Mouse (Mus musculus): ENCODE measurements around the gene Fam171a2.

Gene Fam171a2

DNA sequence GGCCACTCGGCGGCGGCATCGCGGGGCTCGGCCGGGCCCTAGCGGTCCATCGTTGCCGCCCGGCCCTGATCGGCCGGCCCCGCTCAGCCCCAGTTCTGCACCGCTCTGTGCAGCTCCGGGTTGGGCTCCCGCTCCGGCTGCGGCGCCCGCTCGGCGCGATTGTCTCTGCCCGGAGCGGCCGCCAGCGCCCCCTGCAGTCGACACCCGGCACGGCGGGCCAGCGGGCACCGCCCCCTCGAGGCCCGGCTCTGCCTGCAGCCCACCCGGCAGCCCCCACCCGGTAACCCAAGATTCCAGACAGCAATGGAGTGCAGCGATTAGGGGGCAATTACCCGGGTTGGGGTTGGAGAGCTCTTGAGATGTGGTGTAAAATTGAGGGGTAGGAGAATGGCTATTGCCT, at the start of gene Fam171a2:
Fam171a2 (minus strand) TSS at position 186 of the 400 bp plus-strand sequence.
- peak in 1 of 2 experiments; percentile 68 for DNase-seq (ENCODE audit: low spot score in 2 of 2)

- DNase-seq (ENCODE audit: low spot score in 2 of 2), result no peak
These were observed 49.2 kb upstream of the Fam171a2 start for GRCm38 (mm10) chr11:102496732-102497131.

GRCm38 (mm10) chr11:102496206-102496605, 48.7 kb upstream of the Fam171a2 start:
- no peak for DNase-seq (ENCODE audit: low spot score in 2 of 2)

GRCm38 (mm10) chr11:102495742-102496141, 48.3 kb upstream of the Fam171a2 start:
- DNase-seq (ENCODE audit: low spot score in 2 of 2), result no peak

DNA sequence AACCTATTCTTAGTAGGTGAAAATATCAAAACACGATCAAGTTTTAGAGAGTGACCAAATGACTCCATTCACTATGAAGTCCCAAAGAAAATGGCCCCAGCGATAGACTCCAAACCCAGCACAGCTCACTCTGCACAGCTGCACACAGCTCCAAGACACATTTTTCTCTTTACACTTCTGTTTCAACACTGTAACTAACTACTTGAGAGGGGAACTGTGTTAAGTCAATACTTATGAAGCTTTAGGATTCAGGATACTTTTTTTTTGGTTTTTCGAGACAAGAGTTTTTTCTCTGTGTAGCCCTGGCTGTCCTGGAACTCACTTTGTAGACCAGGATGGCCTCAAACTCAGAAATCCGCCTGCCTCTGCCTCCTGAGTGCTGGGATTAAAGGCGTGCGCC, 47.6 kb upstream of the Fam171a2 start:
- no peak for DNase-seq (ENCODE audit: low spot score in 2 of 2)

DNA sequence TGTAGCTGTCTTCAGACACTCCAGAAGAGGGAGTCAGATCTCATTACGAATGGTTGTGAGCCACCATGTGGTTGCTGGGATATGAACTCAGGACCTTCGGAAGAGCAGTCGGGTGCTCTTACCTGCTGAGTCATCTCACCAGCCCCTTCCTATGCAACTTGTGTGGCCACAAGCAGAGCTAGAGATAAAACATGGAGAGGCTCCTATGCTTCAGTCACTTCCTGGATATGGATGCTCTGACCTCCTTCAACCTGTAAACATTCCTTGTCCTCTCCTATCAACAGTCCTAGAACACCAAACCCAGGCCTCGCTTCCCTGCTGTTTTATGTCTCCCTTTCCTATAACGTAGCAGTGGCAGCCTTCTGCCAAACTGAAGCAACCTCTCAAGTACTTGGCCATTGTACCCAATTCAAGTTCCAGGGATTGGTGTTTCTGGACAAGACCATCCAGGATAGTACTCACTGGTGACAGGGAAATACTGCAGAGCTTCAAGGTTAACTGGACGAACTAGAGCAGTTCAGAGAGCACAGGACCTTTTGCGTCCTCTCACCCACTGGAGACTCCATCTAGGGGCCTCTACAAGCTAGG, 46.7 kb upstream of the Fam171a2 start:
- DNase-seq (ENCODE audit: low spot score in 2 of 2), result no peak

DNA sequence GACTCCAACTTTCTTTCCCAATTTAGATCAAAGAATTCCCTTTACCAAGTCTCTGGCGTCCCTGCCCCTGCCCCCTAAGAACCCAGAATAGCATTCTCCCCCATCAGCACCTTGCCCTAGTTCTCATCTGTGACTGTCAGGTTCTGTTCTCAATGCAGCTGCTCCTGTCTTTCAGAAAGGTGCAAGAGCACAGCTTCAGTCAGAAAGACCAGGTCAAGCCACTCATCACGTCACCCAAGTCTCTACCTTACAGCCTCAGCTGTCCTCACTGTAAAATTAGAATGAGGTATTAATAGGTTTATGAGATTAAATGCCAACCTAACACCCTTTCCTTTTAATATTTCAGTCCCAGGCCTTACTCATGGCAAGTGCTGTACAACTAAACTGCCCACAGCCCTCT, 45.8 kb upstream of the Fam171a2 start:
- DNase-seq (ENCODE audit: low spot score in 2 of 2), result no peak

DNA sequence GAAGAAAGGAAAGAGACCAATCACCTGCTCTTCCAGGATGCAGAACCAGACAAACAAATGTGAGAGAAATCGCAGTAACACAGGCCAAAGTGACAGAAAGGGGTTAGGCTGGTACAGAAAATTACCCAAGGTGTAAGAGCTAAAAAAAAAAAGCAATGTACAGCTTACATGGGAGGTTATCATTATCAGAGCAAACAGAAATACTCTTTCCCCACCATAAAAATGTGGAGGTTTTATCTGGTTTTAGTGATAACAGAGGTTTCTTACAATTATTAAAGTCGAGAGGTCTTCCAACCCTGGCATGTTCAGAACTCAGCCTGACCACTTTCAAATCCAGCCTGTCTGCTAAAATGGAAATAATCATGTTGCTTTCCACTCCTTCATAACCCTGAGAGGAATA, 40.4 kb upstream of the Fam171a2 start:
- no peak for DNase-seq (ENCODE audit: low spot score in 2 of 2)

DNA sequence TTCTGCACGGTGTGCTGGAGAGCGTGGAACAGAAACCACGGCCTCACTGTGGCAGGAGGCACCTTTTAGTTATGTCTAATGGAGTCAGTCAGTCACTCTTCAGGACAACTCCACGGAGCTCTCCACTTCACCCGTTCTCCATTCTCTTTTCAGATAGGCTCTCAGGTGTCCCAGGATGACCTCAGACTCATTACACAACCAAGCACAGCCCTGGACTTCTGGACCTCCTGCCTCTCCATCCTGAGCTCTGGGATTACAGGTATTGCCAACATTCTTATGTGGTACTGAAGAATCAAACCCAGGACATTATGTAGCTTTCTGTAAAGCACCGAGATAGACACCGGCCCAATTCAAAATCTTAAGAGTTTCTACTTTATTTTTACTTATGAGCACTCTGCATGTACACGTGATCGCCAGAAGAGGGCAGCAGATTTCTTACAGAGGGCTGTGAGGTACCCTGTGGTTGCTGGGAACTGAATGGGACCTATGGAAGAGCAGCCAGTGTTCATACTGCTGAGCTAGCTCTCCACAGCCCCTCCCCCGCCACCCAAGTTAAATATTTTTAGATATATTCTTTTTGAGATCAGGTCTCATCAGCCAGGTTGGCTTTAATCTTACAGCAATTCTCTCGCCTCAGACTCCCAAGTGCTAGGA, 39.4 kb upstream of the Fam171a2 start:
- no peak for DNase-seq (ENCODE audit: low spot score in 2 of 2)

DNA sequence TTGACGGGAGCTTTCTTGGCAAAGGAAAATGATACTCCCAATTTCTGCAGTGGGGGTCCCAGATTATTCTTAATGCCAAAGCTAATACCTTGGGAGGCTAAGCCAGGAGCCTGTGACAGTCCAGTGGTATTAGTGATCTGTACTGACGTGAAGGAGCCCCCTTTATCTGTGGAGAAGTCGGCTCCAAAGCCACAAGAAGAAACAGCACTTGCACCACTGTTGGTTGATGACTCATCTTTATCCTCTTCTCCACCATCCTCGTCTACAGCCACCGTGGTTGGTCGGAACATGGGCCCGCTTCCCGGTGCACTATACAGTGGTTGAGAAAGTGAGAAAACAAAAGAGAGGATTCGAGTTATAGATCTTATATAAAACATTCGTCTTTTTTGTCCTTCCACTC, 34.3 kb upstream of the Fam171a2 start:
- DNase-seq (ENCODE audit: low spot score in 2 of 2), result no peak

- no peak for DNase-seq (ENCODE audit: low spot score in 2 of 2)
These were observed 33.4 kb upstream of the Fam171a2 start for GRCm38 (mm10) chr11:102480897-102481296.

GRCm38 (mm10) chr11:102480111-102480510, 32.6 kb upstream of the Fam171a2 start:
- DNase-seq (ENCODE audit: low spot score in 2 of 2), result no peak

DNA sequence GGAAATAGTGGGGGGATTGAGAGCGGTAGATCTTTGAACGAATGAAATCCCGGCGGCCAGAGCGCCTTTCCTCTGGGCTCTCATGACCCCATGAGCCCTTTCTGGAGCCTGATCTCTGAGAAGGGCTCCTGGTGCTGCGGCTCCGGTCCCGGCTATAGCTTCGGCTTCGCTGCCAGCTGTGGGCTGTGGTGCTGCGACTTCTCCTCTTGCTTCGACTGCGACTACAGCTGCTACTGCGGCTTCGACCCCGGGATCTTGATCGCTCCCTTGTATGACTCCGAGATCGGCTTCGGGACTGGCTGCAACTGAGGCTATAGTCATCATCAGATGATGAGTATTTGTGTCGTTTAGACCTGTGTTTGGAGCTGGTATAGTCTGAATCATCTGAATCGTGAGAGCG, 32.1 kb upstream of the Fam171a2 start:
- DNase-seq (ENCODE audit: low spot score in 2 of 2), result no peak

GRCm38 (mm10) chr11:102478671-102479070, 31.2 kb upstream of the Fam171a2 start:
- DNase-seq (ENCODE audit: low spot score in 2 of 2), result no peak

DNA sequence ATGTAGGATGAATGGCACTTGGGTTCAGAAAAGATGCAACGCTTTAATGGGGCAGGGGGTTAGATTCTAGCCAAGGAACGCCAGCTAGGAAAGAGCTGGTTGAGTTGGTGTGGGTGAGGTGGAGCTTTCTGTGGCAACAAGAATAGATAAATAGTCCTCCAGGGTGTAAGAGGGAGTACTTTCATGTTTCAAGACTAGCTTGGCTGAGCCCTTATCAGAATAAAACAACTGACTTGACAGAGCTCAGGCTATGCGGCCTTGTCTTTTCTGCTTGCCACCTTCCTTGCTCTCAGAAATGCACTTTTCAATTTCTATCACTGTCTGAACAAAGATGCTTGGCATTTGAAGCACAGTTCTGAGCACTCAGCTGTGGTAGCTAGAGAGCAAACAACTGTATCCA, 27.5 kb upstream of the Fam171a2 start:
- no peak for DNase-seq (ENCODE audit: low spot score in 2 of 2)

DNA sequence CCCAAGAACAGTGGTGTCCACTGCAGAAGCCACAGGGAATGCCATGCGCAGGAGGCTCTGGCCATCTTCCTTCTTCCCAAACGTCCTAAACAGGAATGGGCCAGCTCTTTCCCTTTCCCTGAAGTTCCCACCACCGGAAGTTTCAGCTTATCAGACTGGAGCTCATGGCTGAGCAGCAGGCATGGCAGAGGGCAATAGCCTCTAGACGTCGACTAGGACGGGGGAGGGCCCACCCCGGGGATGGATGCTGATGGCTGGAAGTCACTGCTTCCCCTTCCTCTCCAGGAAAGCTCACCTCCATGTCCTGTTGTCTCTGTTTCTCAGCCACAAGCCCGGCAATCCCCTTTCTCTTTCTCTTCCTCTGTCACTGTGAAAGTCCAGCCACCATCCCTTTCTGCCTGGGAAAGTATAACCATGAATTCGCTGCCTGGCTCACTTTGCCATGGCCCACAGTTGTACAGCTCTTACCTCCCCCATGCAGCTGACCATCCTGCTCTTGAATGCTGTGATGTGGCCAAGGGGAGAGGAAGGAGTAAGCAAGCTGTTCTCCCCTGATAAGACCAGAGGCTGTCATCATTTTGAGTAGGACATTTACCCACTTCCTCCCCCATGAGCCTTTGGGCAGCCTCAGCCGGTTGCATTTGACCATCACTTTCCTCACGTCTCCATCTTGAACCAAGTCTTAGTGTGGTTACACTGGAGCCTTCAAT, 22.3 kb upstream of the Fam171a2 start, which contains the start of gene Itga2b:
Itga2b (minus strand) TSS at position 475 of the 710 bp plus-strand sequence.
- no peak for DNase-seq (ENCODE audit: low spot score in 2 of 2)

GRCm38 (mm10) chr11:102467041-102467631, 19.7 kb upstream of the Fam171a2 start:
- peak; percentile 90 to 93 for DNase-seq (ENCODE audit: low spot score in 2 of 2)

DNA sequence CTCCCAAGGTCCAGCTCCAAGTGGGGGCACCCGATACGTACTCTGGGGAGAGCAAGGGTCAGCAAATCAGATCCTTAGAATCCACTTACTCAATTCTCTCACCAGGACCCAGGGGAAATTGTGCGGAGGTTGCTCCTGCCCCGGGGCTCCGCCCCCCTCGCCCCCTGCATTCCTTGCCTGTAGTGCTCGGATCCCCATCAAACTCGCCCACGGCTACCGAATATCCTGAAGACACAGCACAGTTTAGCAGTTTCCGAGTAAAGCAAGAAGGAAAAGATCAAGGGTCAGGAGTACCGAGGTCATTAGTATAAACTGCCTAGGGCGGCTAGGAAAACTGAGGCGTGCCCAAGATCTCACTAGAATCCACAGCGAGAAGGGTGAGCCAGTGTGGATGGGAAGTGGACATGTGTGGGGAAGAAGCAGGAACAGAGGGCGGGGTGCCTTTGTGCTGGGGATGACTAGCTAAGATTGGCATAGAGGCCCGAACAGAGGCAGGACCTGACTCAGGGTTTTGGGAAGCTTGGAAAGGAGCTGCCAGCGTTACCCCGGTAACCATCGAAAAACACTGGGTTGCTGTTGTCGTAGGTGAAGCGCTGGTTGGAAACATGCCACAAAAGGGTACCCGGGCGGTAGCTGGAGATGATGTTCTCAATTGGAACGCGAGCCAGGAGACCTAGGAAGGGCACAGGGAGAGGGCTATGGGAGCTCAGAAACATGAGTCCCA, 18.4 kb upstream of the Fam171a2 start:
- DNase-seq (ENCODE audit: low spot score in 2 of 2), result peak in 1 of 2 experiments; percentile 65

GRCm38 (mm10) chr11:102464901-102465300, 17.4 kb upstream of the Fam171a2 start:
- no peak for DNase-seq (ENCODE audit: low spot score in 2 of 2)

DNA sequence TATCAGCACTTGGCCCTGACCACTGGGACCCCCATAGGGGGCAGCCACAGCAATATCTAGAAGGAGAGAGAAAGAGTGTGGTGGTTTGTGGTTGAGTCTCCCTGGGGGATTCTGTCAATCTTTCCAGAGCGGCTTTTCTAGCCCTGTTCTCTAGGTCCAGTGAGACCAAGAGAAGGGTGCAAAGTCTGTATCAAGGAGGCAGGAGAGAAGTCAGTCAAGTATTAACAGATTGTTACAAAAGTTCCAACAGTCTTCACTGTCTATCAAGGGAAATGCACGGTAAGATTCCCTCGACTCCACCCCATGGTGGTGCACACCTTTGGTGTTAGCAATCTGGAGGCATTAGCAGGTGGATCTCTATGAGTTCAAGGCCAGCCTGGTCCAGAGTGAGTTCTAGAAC, 14.3 kb upstream of the Fam171a2 start:
- DNase-seq (ENCODE audit: low spot score in 2 of 2), result no peak

DNA sequence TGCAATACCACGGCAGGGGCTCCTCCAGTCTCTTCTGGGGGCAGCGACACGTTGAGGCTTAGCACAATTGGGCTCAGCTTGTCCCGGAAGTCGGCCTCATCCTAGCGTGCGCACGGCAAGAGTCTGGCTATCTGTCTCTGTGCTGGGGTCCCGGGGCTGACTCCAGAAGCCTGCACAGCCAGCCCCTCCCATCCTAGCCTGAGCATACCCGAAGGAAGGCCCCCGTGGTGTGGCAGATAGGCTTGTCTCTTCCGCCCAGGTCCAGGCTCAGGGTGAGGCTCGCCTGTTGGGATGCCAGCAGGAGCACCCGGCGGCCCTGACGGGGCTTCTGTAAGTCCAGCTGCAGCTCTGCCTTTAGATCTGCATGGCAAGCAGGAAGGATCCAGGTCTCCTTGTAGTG, 13.1 kb upstream of the Fam171a2 start:
- DNase-seq (ENCODE audit: low spot score in 2 of 2), result no peak
